Mouse (Mus musculus) NIH3T3 (cell line): ENCODE data around the gene Esp36.
"Not testable (repeated sequence)": the region's sequence is repeated elsewhere in the genome, so short reads cannot be mapped to it uniquely, and the experiment has no call there.

Experiments
- DNase-seq: peaks from one replicate; pipeline ENCODE4 v3.0.0-alpha.2; 2012; ENCODE audit warnings: low read depth

The Esp36 gene

DNA sequence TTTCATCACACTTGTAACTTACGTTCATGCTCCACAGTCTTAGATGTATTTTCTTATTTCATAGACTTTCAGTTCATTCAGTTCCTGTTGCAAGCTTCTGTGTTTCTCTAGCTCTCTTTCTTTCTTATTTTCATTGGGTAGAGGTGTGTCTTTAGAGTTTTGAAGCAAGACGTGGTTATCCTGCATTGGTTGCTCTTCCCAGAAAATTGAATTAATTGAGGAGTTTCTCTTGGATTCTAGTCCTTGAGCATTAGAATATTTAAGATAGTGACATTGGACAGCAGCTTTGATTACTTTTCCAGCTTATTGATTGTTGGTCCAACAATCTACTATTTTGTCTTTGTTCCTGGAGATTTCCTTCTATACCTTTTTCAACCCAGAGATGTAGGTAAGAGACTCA, at the start of gene Esp36:
TSS of gene Esp36 (minus strand) at position 101 of the 400 bp plus-strand sequence.
- no peak for DNase-seq

DNA sequence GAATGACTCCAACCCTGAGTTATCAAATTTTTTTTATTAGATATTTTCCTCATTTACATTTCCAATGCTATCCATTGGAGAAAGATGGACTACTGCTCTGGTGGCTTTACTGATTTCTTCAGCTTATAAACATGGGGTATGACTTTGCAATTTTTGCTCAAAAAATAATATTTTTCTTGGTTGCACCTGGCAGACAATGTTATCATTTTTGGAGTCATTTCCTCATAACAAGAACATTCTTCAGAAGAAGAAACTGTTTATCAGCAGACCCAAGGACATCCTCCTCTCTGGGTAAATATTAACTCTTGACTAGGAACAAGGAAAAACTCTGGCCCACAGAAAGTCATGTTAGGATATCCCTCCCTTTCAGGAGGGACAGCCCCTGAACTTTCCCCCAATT, 36.2 kb upstream of the Esp36 start:
- not testable (repeated sequence) for DNase-seq

DNA sequence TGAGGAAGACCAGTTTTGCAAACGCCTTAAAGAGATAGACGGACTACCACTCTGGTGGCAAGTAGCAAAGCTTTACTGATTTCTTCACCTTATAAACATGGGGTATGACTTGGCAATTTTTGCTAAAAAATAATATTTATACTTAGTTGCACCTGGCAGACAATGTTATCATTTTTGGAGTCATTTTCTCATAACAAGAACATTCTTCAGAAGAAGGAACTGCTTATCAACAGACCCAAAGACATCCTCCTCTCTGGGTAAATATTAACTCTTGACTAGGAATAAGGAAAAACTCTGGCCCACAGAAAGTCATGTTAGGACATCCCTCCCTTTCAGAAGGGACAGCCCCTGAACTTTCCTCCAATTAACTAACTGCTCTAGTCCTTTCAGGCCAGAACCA, 30.7 kb upstream of the Esp36 start:
- DNase-seq: no peak

DNA sequence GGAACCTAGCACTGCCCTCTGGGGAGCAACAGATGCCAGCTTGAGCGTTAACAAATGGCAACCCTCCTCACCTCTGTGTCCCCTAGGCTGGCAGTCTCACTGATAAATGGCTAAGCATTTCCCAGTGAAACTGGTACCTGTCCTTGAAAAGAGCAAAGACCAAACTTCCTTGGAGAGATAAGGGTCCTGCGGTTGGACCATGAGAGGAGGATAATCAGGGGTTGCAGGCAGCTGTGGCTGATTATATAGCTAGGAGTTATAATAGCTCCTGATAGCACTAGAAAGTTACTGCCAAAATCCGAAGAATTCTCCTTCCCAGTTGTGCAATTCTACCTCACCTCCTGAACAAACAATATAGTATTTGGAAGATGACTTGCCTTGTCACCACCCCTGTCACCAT, 13.8 kb downstream of the Esp36 start:
- DNase-seq: no peak

DNA sequence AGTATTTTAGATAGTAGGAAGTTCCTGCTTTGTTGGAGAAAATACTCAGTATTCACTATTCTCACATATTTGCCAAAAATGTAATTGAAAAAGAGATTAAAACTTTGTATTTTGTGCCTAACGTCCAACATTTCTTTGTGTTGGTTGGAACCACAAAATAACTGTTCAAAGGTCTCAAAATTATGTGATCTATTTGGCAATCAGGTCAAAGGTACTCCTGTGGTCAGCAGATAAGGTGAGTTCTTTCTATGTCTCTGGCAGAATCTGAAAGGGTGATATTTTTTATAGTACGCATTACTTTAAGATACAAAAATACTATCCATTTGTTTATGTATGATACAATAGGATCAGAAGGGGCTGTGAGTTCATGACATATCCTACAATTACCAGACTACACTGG, 28.2 kb downstream of the Esp36 start:
- no peak for DNase-seq
